Mouse (Mus musculus) liver, embryonic 13.5 days (tissue): ENCODE results near the gene Cul4a. TPM values are rescaled to one million over a fixed set of nuclear protein-coding genes. Genes with fewer than 3 reads are reported as not detected.

Experiments used
- ATAC-seq: fragments of 200-750 bp; cut with Nextera tagmentation; 2 replicates; pipeline ENCODE4 v1.8.0; 2017; ENCODE audit warnings: low read depth, mild to moderate bottlenecking, moderate number of reproducible peaks, moderate library complexity
- DNase-seq: peaks from one replicate; pipeline ENCODE4 v3.0.0; 2022
- H3K27ac ChIP-seq: fragments of 300-500 bp; sonication (generic); 2 replicates; pipeline ENCODE4 v1.5.1; 2015; ENCODE audit warnings: moderate library complexity, mild to moderate bottlenecking, inconsistent platforms
- H3K27me3 ChIP-seq: fragments of 300-500 bp; sonication (generic); 2 replicates; pipeline ENCODE4 v1.6.1; 2015; ENCODE audit warnings: mild to moderate bottlenecking, inconsistent platforms
- H3K36me3 ChIP-seq: fragments of 300-500 bp; sonication (generic); 2 replicates; pipeline ENCODE4 v1.6.1; 2015; ENCODE audit warnings: mild to moderate bottlenecking, inconsistent platforms
- H3K4me1 ChIP-seq: fragments of 300-500 bp; sonication (generic); replicated peaks from 2 replicates; pipeline ENCODE4 v1.6.1; 2015; ENCODE audit warnings: inconsistent platforms
- H3K4me2 ChIP-seq: fragments of 300-500 bp; sonication (generic); 2 replicates; pipeline ENCODE4 v1.6.1; 2015; ENCODE audit warnings: inconsistent platforms, mild to moderate bottlenecking, moderate library complexity
- H3K4me3 ChIP-seq: fragments of 300-500 bp; sonication (generic); replicated peaks from 2 replicates; pipeline ENCODE4 v1.5.1; 2015; ENCODE audit warnings: mild to moderate bottlenecking, inconsistent platforms
- H3K9ac ChIP-seq: fragments of 300-500 bp; sonication (generic); 2 replicates; pipeline ENCODE4 v1.6.1; 2015; ENCODE audit warnings: mild to moderate bottlenecking, inconsistent platforms
- H3K9me3 ChIP-seq: fragments of 300-500 bp; sonication (generic); replicated peaks from 2 replicates; pipeline ENCODE4 v1.6.1; 2016; ENCODE audit warnings: inconsistent platforms
- WGBS: fragments of 180-500 bp; shearing (Covaris S2); methylation state at CpG from one replicate; pipeline ENCODE4 v1.1.7; 2015; ENCODE audit not compliant: insufficient replicate concordance; 5-methylcytosine and 5-hydroxymethylcytosine counted together
- polyA plus RNA-seq: library from polyadenylated mRNA; unstranded; fragments of >200 nt; fragmentation: Nextera tagmentation; extraction: Ambion mirVana; gene quantifications from 2 replicates; pipeline ENCODE4 v1.2.1, GENCODE M21; 2015

Cul4a gene
- polyA plus RNA-seq, 1 experiment from 2014 or later: 74.1 TPM

- DNase-seq: no peak
Observed at GRCm38 (mm10) chr8:13139641-13140182, 34.3 kb downstream of the Cul4a start.

GRCm38 (mm10) chr8:13141681-13142080, 36.3 kb downstream of the Cul4a start:
- DNase-seq (no peak), ATAC-seq (no peak)
- no peaks in the 10 kb centered on the region for H3K9me3 ChIP-seq
- no peak overlapping the region for H3K4me3 ChIP-seq
- H3K9ac ChIP-seq: no peak overlapping the region
- WGBS: 88% methylated on average over 5 of the region's 5 CpGs
- no peaks in the 10 kb centered on the region for H3K4me1 ChIP-seq
- H3K4me2 ChIP-seq: no peak overlapping the region
- H3K27me3 ChIP-seq: no peaks in the 10 kb centered on the region
- H3K36me3 ChIP-seq: peaks cover 99% of the 10 kb centered on the region
- no peak overlapping the region for H3K27ac ChIP-seq

More at GRCm38 (mm10) chr8:13139641-13140182, 34.3 kb downstream of the Cul4a start:
- no peak for ATAC-seq
- no peaks in the 10 kb centered on the region for H3K27me3 ChIP-seq
- H3K4me3 ChIP-seq: no peak overlapping the region
- H3K9ac ChIP-seq: no peak overlapping the region
- no peak overlapping the region for H3K4me2 ChIP-seq
- H3K4me1 ChIP-seq: no peaks in the 10 kb centered on the region
- 90% methylated on average over 6 of the region's 6 CpGs for WGBS
- no peaks in the 10 kb centered on the region for H3K9me3 ChIP-seq
- no peak overlapping the region for H3K27ac ChIP-seq
- H3K36me3 ChIP-seq: peaks cover 99% of the 10 kb centered on the region

- H3K4me2 ChIP-seq: no peak overlapping the region
- H3K4me3 ChIP-seq: no peak overlapping the region
- WGBS: 87% methylated on average over 2 of the region's 2 CpGs
- DNase-seq (no peak), ATAC-seq (no peak)
- H3K9ac ChIP-seq: no peak overlapping the region
- H3K9me3 ChIP-seq: no peaks in the 10 kb centered on the region
- no peak overlapping the region for H3K27ac ChIP-seq
- H3K36me3 ChIP-seq: peaks cover 66% of the 10 kb centered on the region
- H3K27me3 ChIP-seq: no peaks in the 10 kb centered on the region
- H3K4me1 ChIP-seq: no peaks in the 10 kb centered on the region
Observed at GRCm38 (mm10) chr8:13148476-13148875, 43.1 kb downstream of the Cul4a start.

- ATAC-seq (no peak), DNase-seq (no peak)
- Histone ChIP-seq H3K36me3 (peaks cover 60% of the 10 kb centered on the region), H3K4me1 (no peaks in the 10 kb centered on the region), H3K4me2 (no peak overlapping the region), H3K9me3 (no peaks in the 10 kb centered on the region), H3K9ac (no peak overlapping the region), H3K27ac (no peak overlapping the region), H3K4me3 (no peak overlapping the region), H3K27me3 (no peaks in the 10 kb centered on the region)
- WGBS: 86% methylated on average over 2 of the region's 2 CpGs
Observed at GRCm38 (mm10) chr8:13149287-13149686, 43.9 kb downstream of the Cul4a start.

- Histone ChIP-seq H3K27ac (no peak overlapping the region), H3K9ac (no peak overlapping the region), H3K9me3 (no peaks in the 10 kb centered on the region), H3K4me3 (no peak overlapping the region), H3K4me2 (no peak overlapping the region), H3K27me3 (no peaks in the 10 kb centered on the region), H3K4me1 (no peaks in the 10 kb centered on the region), H3K36me3 (peaks cover 54% of the 10 kb centered on the region)
- 81% methylated on average over 5 of the region's 5 CpGs for WGBS
- DNase-seq (no peak), ATAC-seq (no peak)
Observed at GRCm38 (mm10) chr8:13149866-13150265, 44.4 kb downstream of the Cul4a start.

GRCm38 (mm10) chr8:13150929-13151328, 45.5 kb downstream of the Cul4a start:
- 79% methylated on average over 2 of the region's 2 CpGs for WGBS
- Histone ChIP-seq H3K36me3 (peaks cover 43% of the 10 kb centered on the region), H3K9ac (no peak overlapping the region), H3K9me3 (no peaks in the 10 kb centered on the region), H3K27me3 (no peaks in the 10 kb centered on the region), H3K27ac (no peak overlapping the region), H3K4me3 (no peak overlapping the region), H3K4me1 (no peaks in the 10 kb centered on the region), H3K4me2 (no peak overlapping the region)
- no peak for DNase-seq
- 0 out of 2 replicates have a peak, but pooled peaks have one; percentile 25 for ATAC-seq

- no peaks in the 10 kb centered on the region for H3K9me3 ChIP-seq
- DNase-seq (no peak), ATAC-seq (no peak)
- H3K4me3 ChIP-seq: no peak overlapping the region
- H3K36me3 ChIP-seq: peaks cover 15% of the 10 kb centered on the region
- no peak overlapping the region for H3K9ac ChIP-seq
- H3K4me2 ChIP-seq: no peak overlapping the region
- no peaks in the 10 kb centered on the region for H3K27me3 ChIP-seq
- H3K27ac ChIP-seq: no peak overlapping the region
- H3K4me1 ChIP-seq: peaks cover 7% of the 10 kb centered on the region
- WGBS: 79% methylated on average over 9 of the region's 9 CpGs
Observed at GRCm38 (mm10) chr8:13154099-13154498, 48.7 kb downstream of the Cul4a start.

GRCm38 (mm10) chr8:13155358-13155757, 49.9 kb downstream of the Cul4a start:
- ATAC-seq (no peak), DNase-seq (no peak)
- H3K4me2 ChIP-seq: no peak overlapping the region
- H3K4me3 ChIP-seq: no peak overlapping the region
- no peaks in the 10 kb centered on the region for H3K9me3 ChIP-seq
- no peak overlapping the region for H3K9ac ChIP-seq
- 52% methylated on average over 9 of the region's 9 CpGs for WGBS
- no peak overlapping the region for H3K27ac ChIP-seq
- H3K27me3 ChIP-seq: no peaks in the 10 kb centered on the region
- H3K4me1 ChIP-seq: peaks cover 16% of the 10 kb centered on the region
- H3K36me3 ChIP-seq: peaks cover 3% of the 10 kb centered on the region; the same call in 1 of the 2 replicates

- Histone ChIP-seq H3K4me3 (no peak overlapping the region), H3K36me3 (0 out of 2 replicates have a peak, but pooled peaks cover 4% of the 10 kb centered on the region)
- WGBS: 62% methylated on average over 12 of the region's 12 CpGs
Observed at GRCm38 (mm10) chr8:13156327-13157097, 51.1 kb downstream of the Cul4a start.

GRCm38 (mm10) chr8:13158718-13159376, 53.4 kb downstream of the Cul4a start, which contains the start of gene Lamp1:
Lamp1 (plus strand) TSS chr8:13159161.
- H3K4me1 ChIP-seq: peaks cover 51% of the 10 kb centered on the region
- peak within 1 kb of the TSS; percentile 98 for H3K4me3 ChIP-seq
- DNase-seq (peak; percentile 96), ATAC-seq (peak; percentile 80)
- H3K4me2 ChIP-seq: peak within 1 kb of the TSS; percentile 95
- no peaks in the 10 kb centered on the region for H3K27me3 ChIP-seq
- no peaks in the 10 kb centered on the region for H3K9me3 ChIP-seq
- H3K27ac ChIP-seq: peak within 1 kb of the TSS; percentile 86
- under 1% methylated on average over 38 of the region's 50 CpGs for WGBS
- H3K36me3 ChIP-seq: 0 out of 2 replicates have a peak, but pooled peaks cover 8% of the 10 kb centered on the region
- H3K9ac ChIP-seq: peak within 1 kb of the TSS; percentile 98

More at GRCm38 (mm10) chr8:13156327-13157097, 51.1 kb downstream of the Cul4a start:
- Histone ChIP-seq H3K4me1 (peaks cover 27% of the 10 kb centered on the region), H3K9ac (no peak overlapping the region), H3K27ac (no peak overlapping the region), H3K9me3 (no peaks in the 10 kb centered on the region), H3K4me2 (no peak overlapping the region), H3K27me3 (no peaks in the 10 kb centered on the region)
- no peak for DNase-seq
- no peak for ATAC-seq

GRCm38 (mm10) chr8:13159377-13159881, 54.0 kb downstream of the Cul4a start:
- H3K27me3 ChIP-seq: no peaks in the 10 kb centered on the region
- peak overlapping the region; percentile 95 for H3K4me2 ChIP-seq
- H3K9ac ChIP-seq: peak overlapping the region; percentile 98
- WGBS: under 1% methylated on average over 45 of the region's 49 CpGs
- peak overlapping the region; percentile 86 for H3K27ac ChIP-seq
- H3K9me3 ChIP-seq: no peaks in the 10 kb centered on the region
- peaks cover 56% of the 10 kb centered on the region for H3K4me1 ChIP-seq
- DNase-seq (no peak), ATAC-seq (peak; percentile 74)
- H3K4me3 ChIP-seq: peak overlapping the region; percentile 98
- 0 out of 2 replicates have a peak, but pooled peaks cover 8% of the 10 kb centered on the region for H3K36me3 ChIP-seq
